Mouse (Mus musculus) lung, postnatal 0 days (tissue): Measurements from ENCODE around the gene Rab5if.

Source experiments
- CTCF ChIP-seq: IDR thresholded peaks from 2 replicates; pipeline ENCODE4 v1.5.1; 2016; ENCODE audit warnings: antibody characterized with exemption, mild to moderate bottlenecking
- EP300 ChIP-seq: IDR thresholded peaks from 2 replicates; pipeline ENCODE4 v1.6.1; 2016; ENCODE audit warnings: antibody characterized with exemption, mild to moderate bottlenecking, control low read depth

DNA sequence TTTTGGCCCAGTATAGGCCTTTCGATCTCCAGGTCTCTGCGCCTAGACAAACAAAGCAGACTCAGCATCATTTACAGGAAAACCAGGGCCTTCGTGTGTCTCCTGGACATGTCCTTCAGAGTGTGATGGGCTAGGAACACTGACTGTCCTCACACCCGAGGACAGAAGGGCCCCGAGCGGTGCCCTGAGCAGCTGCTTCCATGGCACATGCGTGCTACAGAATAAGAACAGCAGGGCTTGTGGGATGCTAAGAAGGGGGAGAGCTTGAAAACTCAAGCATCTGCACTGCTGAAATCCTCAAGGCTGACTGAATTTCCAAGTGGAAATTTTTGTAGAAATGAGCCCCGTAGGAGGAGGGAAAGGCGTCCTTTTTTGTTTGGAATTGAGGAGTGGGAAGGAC lies 34.1 kb downstream of the Rab5if start:
- TF ChIP-seq EP300 (no peak), CTCF (no peak)
